Mouse (Mus musculus) c-Kit-negative CD71-positive TER-119-positive erythroid progenitor cells, embryonic 14.5 days (primary cell): ENCODE results near the gene Zfp985.
"Not testable (repeated sequence)": the region's sequence is repeated elsewhere in the genome, so short reads cannot be mapped to it uniquely, and the experiment has no call there.

ENCODE experiments used
- DNase-seq: peaks from one replicate; pipeline ENCODE4 v3.0.0-alpha.2; 2013; ENCODE audit warnings: low read depth, low spot score

Zfp985 gene

GRCm38 (mm10) chr4:147603806-147604205 is 50.7 kb downstream of the Zfp985 start:
- no peak for DNase-seq

GRCm38 (mm10) chr4:147605521-147605920 is 52.4 kb downstream of the Zfp985 start:
- DNase-seq, result no peak

GRCm38 (mm10) chr4:147606511-147606910 is 53.4 kb downstream of the Zfp985 start:
- DNase-seq, result not testable (repeated sequence)

DNA sequence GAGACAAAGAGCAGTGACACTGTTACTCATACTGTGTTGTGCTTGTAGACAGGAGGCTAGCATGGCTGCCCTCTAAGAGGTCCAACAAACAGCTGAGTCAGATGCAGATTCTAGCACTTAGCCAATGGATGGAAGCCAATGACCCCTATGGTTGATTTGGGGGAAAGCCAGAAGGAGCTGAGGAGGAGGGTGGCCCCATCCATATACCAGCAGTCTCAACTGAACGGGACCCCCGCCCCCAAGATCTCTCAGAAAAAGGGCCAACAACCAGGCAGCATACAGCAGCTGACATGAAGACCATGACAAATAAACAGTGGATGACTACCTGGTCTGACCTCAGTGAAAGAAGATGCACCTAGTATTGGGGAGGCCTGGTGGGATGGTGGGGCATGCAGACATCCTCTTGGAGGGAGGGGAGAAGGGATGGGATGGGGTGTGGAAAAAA is 80.8 kb downstream of the Zfp985 start:
- not testable (repeated sequence) for DNase-seq
